Mouse (Mus musculus): ENCODE results near the gene Vtcn1.

DNA sequence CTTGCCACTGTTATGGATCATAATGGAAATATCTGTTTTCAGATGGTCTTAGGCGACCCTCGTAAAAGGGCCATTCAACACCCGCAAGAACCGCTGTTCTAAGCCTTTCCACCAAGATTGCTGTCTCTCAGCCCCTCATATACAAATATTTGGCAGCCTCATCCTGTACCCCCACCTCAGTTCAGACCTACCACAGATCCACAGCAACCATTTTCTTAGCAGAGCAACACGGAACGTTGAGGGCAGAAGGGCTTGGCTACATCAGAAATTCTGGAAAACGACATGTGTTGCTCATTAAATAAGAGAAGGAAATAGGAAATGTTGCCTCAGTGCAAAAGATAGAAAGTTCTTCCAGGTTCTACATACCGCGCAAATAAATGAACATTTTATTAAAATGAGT, 85.8 kb downstream of the Vtcn1 start:
- no peak for TF ChIP-seq POLR2A (IDR thresholded peaks at IDR 0.05; ENCODE audit: control insufficient read depth, low read depth, low read length)
- TF ChIP-seq CTCF (IDR thresholded peaks at IDR 0.05; ENCODE audit: control insufficient read depth, insufficient read depth, insufficient replicate concordance, low read depth, low read length) = no peak
